Mouse (Mus musculus): ENCODE results near the gene Atpaf1. TPM values are rescaled to one million over a fixed set of nuclear protein-coding genes. Genes with fewer than 3 reads are reported as not detected.

Gene Atpaf1
- polyA plus RNA-seq (2012; fragmentation: generic; extraction: Trizol) = 1 to 10 TPM; 1.7 to 7.3 TPM

DNA sequence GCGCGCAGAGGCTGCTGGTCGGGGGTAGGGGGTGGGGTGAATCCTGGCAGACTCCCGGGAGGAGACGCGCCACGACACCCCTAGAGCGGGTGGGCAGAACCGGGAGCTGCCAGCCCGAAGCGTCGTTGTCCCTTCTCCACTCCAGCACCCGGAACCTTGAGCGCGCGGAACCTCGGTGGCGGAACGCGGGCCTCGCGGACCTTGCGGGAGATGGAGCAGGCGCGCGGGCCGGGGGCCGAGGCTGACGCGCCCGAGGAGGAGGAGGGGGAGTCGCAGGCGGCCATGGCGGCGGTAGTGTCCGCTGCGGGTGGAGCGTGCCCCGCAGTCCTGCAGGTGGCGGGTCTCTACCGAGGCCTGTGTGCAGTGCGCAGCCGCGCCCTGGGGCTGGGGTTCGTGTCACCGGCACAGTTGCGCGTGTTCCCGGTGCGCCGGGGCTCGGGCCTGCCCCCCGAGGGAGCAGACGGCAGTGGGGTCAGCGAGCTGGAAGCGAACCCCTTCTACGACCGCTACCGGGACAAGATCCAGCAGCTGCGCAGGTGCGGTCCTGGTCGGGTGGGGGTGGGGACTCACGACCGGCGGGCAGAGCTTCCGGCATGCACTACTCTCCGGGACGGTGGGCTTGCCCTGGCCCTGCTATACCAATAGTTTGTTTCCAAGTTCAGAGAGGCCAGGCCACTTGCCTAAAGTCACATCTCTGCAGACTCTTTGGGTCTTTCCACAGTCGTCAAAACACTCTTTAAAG, at the start of gene Atpaf1:
TSS of gene Atpaf1 (plus strand) at position 44 of the 742 bp plus-strand sequence.

DNA sequence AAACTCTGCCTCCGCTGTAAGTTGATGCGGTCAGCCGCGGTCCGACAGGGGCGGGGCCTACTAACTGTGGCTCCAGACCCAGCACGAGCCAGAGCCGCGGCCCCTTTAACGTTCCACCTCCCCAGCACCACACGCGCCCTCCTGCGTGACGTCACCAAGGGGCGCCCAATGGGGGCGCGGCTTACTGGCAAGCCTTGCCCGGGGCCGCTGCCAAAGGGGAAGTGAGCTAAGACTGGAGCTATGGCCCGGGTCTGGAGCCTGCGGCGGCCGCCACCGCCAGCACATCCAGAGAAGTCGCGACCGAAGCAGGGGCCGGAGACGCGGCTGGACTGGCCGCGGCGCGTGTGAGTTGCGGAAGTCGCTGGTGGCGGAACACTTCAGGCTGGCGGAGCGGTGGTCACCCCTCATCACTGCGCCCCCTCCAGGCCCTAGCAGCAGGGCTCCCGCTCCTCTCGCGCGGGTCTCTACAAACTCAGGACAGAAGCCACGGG, 47.0 kb upstream of the Atpaf1 start, which contains the start of gene Efcab14:
TSS of gene Efcab14 (plus strand) at position 194 of the 491 bp plus-strand sequence.

DNA sequence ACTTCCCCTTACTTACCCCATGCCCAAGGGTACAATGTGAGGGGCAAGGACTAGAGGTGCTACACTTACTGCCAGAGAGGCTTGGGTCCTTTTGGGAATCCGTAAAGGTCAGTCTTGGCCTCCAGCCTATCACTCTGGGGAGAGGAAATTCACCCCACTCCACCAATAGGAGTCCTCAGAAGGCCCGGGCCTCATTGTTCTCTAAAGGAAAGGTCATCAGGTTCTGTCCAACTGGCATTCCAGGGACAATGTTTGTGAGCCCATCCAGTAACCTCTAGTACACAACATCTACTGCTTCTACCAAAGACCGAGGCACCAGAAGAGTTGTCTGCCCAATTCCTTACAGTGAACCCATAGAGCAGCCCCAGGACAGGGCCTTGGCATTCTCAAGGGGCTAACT, 3.7 kb upstream of the Atpaf1 start, which contains the start of gene Tex38:
TSS of gene Tex38 (minus strand) at position 101 of the 400 bp plus-strand sequence.

DNA sequence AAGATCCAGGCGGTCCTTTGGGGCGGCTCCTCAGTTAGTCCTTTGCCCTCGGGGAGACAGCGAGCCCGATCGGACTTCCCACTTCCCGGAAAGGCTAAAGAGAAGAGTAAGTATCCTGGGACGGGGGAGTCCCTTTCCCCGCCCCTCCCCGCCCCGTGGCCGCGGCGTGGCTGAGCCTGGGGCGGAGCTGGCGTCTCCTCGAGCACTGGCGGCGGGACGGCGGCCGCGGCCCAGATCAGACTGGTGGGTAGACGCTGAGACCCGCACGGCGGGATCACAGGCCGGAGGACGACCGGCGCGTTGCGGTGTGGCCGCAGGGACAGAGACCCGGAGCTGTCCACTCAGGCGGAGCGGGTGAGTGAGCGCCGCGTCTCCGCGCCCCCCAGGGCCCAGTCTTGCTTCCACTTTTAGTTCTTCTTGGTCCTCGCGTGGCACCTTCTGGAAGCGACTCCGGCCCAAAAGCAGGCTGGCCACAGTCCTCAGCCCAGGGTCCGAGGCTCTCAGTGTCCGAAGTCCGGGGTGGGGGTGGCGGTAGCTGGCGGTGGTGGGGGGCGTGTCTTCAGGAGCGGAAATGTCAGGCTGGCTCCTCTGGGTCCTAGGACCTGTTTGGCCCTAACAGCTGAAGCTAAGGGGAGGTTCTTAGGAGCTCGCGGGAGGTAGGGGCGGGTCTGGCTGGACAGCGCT, 43.4 kb downstream of the Atpaf1 start, which contains the start of gene Mob3c:
TSS of gene Mob3c (plus strand) at position 205 of the 684 bp plus-strand sequence.

DNA sequence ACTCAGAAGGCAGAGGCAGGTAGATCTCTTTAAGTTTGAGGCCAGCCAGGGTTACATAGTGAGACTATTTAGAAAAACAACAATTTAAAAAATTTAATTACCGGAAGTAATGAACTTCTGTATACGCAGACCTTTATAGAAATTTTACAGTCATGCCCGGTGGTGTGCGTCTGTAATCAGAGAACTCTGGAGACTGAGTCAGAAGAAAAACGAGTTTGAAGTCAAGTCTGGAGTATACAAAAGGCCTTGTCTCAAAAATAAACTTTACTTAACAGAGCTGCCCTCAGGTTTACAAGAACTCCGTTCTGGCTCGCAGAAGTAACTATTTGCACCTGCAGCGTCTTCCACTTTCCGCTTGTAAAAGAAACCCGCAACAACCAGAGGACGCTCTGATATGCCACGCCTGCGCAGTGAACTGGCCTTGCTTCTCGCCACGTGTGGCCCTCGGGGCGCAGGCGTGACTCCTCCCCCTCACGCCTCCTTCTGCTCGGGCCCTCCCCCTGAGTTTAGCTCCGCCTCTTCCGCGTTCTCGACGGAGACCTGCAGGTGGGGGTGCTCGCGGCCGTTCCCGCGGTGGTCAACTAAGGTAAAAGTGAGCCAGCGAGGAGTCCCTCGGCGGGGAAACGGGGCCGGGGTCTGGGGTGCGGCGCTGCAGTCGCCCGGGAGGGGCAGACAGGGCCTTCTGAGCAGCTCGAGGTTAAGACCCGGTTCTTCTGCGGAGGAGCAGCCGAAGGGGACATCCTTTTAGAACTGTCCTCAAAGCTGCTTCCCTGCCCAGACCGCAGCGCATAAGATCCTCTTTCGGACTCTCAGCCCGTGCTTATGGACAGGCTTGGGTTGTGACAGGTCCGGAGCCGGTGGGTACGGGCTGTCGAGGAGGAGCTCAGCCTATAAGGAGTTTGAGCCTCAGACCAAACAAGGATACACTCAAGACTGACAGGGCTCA, 54.4 kb downstream of the Atpaf1 start, which contains the start of gene Mknk1:
TSS of gene Mknk1 (plus strand) at position 503 of the 946 bp plus-strand sequence.

Other genes with a start within 250 kb of the Atpaf1 start
- not detected for gene Cyp4a31, start 221.2 kb upstream of the Atpaf1 start, polyA plus RNA-seq (2012; fragmentation: generic; extraction: Trizol)
- not detected for gene Cyp4a32, start 183.8 kb upstream of the Atpaf1 start, polyA plus RNA-seq (2012; fragmentation: generic; extraction: Trizol)
- not detected for gene Cyp4b1, start 137.1 kb upstream of the Atpaf1 start, polyA plus RNA-seq (2012; fragmentation: generic; extraction: Trizol)
- 1 to 10 TPM in 1 of 2 experiments, under 1 TPM in 1; 0.89 to 9.9 TPM for gene Efcab14, start 47.1 kb upstream of the Atpaf1 start, polyA plus RNA-seq (2012; fragmentation: generic; extraction: Trizol)
- under 1 TPM in 1 of 2 experiments, not detected in 1; 0.15 TPM for gene Tex38, start 3.8 kb upstream of the Atpaf1 start, polyA plus RNA-seq (2012; fragmentation: generic; extraction: Trizol)
- gene Mob3c, start 43.3 kb downstream of the Atpaf1 start, polyA plus RNA-seq (2012; fragmentation: generic; extraction: Trizol) = 1 to 10 TPM in 1 of 2 experiments, under 1 TPM in 1; 0.48 to 5.0 TPM
- gene Mknk1, start 54.4 kb downstream of the Atpaf1 start, polyA plus RNA-seq (2012; fragmentation: generic; extraction: Trizol) = 10 to 100 TPM in 1 of 2 experiments, 1 to 10 TPM in 1; 3.0 to 14.4 TPM
- gene Kncn, start 99.6 kb downstream of the Atpaf1 start, polyA plus RNA-seq (2012; fragmentation: generic; extraction: Trizol) = not detected
- gene 6430628N08Rik, start 105.9 kb downstream of the Atpaf1 start, polyA plus RNA-seq (2012; fragmentation: generic; extraction: Trizol) = not detected
- gene Dmbx1, start 155.1 kb downstream of the Atpaf1 start, polyA plus RNA-seq (2012; fragmentation: generic; extraction: Trizol) = not detected
- 1 to 10 TPM in 1 of 2 experiments, under 1 TPM in 1; 0.33 to 1.7 TPM for gene Faah, start 233.1 kb downstream of the Atpaf1 start, polyA plus RNA-seq (2012; fragmentation: generic; extraction: Trizol)

Measured in C3H10T1/2 (cell line).